Mouse (Mus musculus): ENCODE data around the gene Map3k6.
A peak's percentile ranks its signal among the peaks of the same experiment; 100 is the strongest.

DNA sequence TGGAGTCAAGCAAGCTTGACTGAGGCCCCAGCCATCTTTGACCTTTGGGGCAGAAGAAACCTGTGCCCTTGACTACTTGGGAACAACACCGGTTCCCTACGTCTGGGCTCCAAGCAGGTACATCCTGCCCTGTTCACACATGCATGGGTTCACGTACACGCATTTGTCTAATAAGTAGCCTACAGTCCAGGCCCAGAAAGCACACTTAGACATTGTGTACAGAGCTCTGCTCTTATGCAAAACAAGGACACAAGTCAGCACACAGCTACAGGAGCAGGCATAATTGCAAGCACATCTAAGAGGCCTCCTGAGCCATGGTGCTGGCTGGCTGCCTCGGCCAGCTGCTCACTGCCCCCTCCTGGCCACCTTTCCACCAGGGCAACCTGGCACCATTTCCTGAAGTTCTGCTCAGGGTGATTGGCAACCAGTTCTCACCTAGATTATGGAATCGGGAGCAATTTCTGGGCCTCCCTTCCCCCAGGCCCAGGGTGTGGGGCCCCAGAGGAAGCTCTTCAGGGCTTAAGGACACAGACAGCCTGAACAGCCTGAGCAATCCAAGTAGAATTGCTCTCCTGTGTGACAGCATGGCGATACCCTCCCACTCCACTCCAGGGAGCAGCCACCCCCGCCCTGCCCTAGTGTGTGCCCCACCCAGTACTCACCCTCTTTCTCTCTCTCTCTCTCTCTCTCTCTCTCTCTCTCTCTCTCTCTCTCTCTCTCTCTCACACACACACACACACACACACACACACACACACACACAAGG lies 39.4 kb upstream of the Map3k6 start:
- TF ChIP-seq CTCF (IDR thresholded peaks at IDR 0.05) (peak; percentile 85), POLR2A (IDR thresholded peaks at IDR 0.05; ENCODE audit: insufficient read depth, low read depth, low read length) (no peak)

Data from heart, adult 2 months (tissue).